Mouse (Mus musculus): ENCODE measurements around the gene Syt10. TPM values are rescaled to one million over a fixed set of nuclear protein-coding genes. Genes with fewer than 3 reads are reported as not detected.
A peak's percentile ranks its signal among the peaks of the same experiment; 100 is the strongest.
"Not testable (repeated sequence)": the region's sequence is repeated elsewhere in the genome, so short reads cannot be mapped to it uniquely, and the experiment has no call there.

Syt10 gene
- 0.12 TPM in 1 of 2 replicates, not detected in the other for polyA plus RNA-seq (2015; fragmentation: Nextera tagmentation; extraction: Ambion mirVana)

- WGBS = under 1% methylated on average over 53 of the region's 53 CpGs
- no peak within 1 kb of the TSS for H3K9ac ChIP-seq (ENCODE audit: low read length)
These were observed at the start of gene Syt10 for GRCm38 (mm10) chr15:89841364-89842017. TSS of gene Syt10 (minus strand) at chr15:89841860.

GRCm38 (mm10) chr15:89883799-89884198 lies 42.1 kb upstream of the Syt10 start:
- no peak for ATAC-seq (replicated peaks; ENCODE audit: extremely low read depth, insufficient read depth, low FRiP score)
- Histone ChIP-seq H3K4me3 (ENCODE audit: low read length) (no peak overlapping the region), H3K4me2 (ENCODE audit: low read depth, low read length) (no peak overlapping the region), H3K9me3 (replicated peaks; ENCODE audit: control insufficient read depth, low read length) (0 out of 2 replicates have a peak, but pooled peaks cover 2% of the 10 kb centered on the region), H3K36me3 (ENCODE audit: control insufficient read depth, insufficient read depth) (no peaks in the 10 kb centered on the region), H3K9ac (ENCODE audit: low read length) (no peak overlapping the region), H3K27me3 (ENCODE audit: control insufficient read depth, insufficient read depth, low read length) (no peaks in the 10 kb centered on the region), H3K4me1 (ENCODE audit: control insufficient read depth, insufficient read depth, low read length) (no peaks in the 10 kb centered on the region), H3K27ac (ENCODE audit: low read length) (no peak overlapping the region)
- 88% methylated on average over 2 of the region's 2 CpGs for WGBS

More at GRCm38 (mm10) chr15:89841364-89842017, at the start of gene Syt10:
- Histone ChIP-seq H3K9me3 (replicated peaks; ENCODE audit: control insufficient read depth, low read length) (no peaks in the 10 kb centered on the region), H3K4me1 (ENCODE audit: control insufficient read depth, insufficient read depth, low read length) (no peaks in the 10 kb centered on the region), H3K27me3 (ENCODE audit: control insufficient read depth, insufficient read depth, low read length) (peaks cover 31% of the 10 kb centered on the region), H3K4me3 (ENCODE audit: low read length) (peak within 1 kb of the TSS; percentile 45), H3K27ac (ENCODE audit: low read length) (no peak within 1 kb of the TSS), H3K4me2 (ENCODE audit: low read depth, low read length) (peak within 1 kb of the TSS; percentile 78), H3K36me3 (ENCODE audit: control insufficient read depth, insufficient read depth) (no peaks in the 10 kb centered on the region)
- ATAC-seq (replicated peaks; ENCODE audit: extremely low read depth, insufficient read depth, low FRiP score) = no peak; the same call in 1 of the 2 replicates

- no peak overlapping the region for H3K4me3 ChIP-seq (ENCODE audit: low read length)
- WGBS = 78% methylated on average over 2 of the region's 2 CpGs
- no peak for ATAC-seq (replicated peaks; ENCODE audit: extremely low read depth, insufficient read depth, low FRiP score)
These were observed 37.3 kb upstream of the Syt10 start for GRCm38 (mm10) chr15:89878981-89879380.

GRCm38 (mm10) chr15:89816098-89816497 lies 25.6 kb downstream of the Syt10 start:
- Histone ChIP-seq H3K36me3 (ENCODE audit: control insufficient read depth, insufficient read depth) (no peaks in the 10 kb centered on the region), H3K4me1 (ENCODE audit: control insufficient read depth, insufficient read depth, low read length) (no peaks in the 10 kb centered on the region), H3K9ac (ENCODE audit: low read length) (no peak overlapping the region), H3K4me3 (ENCODE audit: low read length) (no peak overlapping the region), H3K27me3 (ENCODE audit: control insufficient read depth, insufficient read depth, low read length) (no peaks in the 10 kb centered on the region), H3K9me3 (replicated peaks; ENCODE audit: control insufficient read depth, low read length) (no peaks in the 10 kb centered on the region), H3K27ac (ENCODE audit: low read length) (no peak overlapping the region), H3K4me2 (ENCODE audit: low read depth, low read length) (no peak overlapping the region)
- ATAC-seq (replicated peaks; ENCODE audit: extremely low read depth, insufficient read depth, low FRiP score) = no peak
- WGBS = 71% methylated on average over 10 of the region's 10 CpGs

More at GRCm38 (mm10) chr15:89878981-89879380, 37.3 kb upstream of the Syt10 start:
- H3K9ac ChIP-seq (ENCODE audit: low read length) = no peak overlapping the region
- 0 out of 2 replicates have a peak, but pooled peaks cover 2% of the 10 kb centered on the region for H3K9me3 ChIP-seq (replicated peaks; ENCODE audit: control insufficient read depth, low read length)
- no peak overlapping the region for H3K27ac ChIP-seq (ENCODE audit: low read length)
- no peaks in the 10 kb centered on the region for H3K36me3 ChIP-seq (ENCODE audit: control insufficient read depth, insufficient read depth)
- no peaks in the 10 kb centered on the region for H3K4me1 ChIP-seq (ENCODE audit: control insufficient read depth, insufficient read depth, low read length)
- no peaks in the 10 kb centered on the region for H3K27me3 ChIP-seq (ENCODE audit: control insufficient read depth, insufficient read depth, low read length)
- H3K4me2 ChIP-seq (ENCODE audit: low read depth, low read length) = no peak overlapping the region

GRCm38 (mm10) chr15:89804478-89804877 lies 37.2 kb downstream of the Syt10 start:
- H3K9ac ChIP-seq (ENCODE audit: low read length) = no peak overlapping the region
- 80% methylated on average over 3 of the region's 3 CpGs for WGBS
- ATAC-seq (replicated peaks; ENCODE audit: extremely low read depth, insufficient read depth, low FRiP score) = no peak

GRCm38 (mm10) chr15:89779928-89780327 lies 61.7 kb downstream of the Syt10 start:
- Histone ChIP-seq H3K9me3 (replicated peaks; ENCODE audit: control insufficient read depth, low read length) (no peaks in the 10 kb centered on the region), H3K4me3 (ENCODE audit: low read length) (no peak overlapping the region), H3K9ac (ENCODE audit: low read length) (no peak overlapping the region), H3K36me3 (ENCODE audit: control insufficient read depth, insufficient read depth) (no peaks in the 10 kb centered on the region), H3K27me3 (ENCODE audit: control insufficient read depth, insufficient read depth, low read length) (no peaks in the 10 kb centered on the region), H3K4me2 (ENCODE audit: low read depth, low read length) (no peak overlapping the region), H3K27ac (ENCODE audit: low read length) (no peak overlapping the region), H3K4me1 (ENCODE audit: control insufficient read depth, insufficient read depth, low read length) (no peaks in the 10 kb centered on the region)
- 74% methylated on average over 9 of the region's 9 CpGs for WGBS
- no peak for ATAC-seq (replicated peaks; ENCODE audit: extremely low read depth, insufficient read depth, low FRiP score)

More at GRCm38 (mm10) chr15:89804478-89804877, 37.2 kb downstream of the Syt10 start:
- no peak overlapping the region for H3K4me2 ChIP-seq (ENCODE audit: low read depth, low read length)
- no peaks in the 10 kb centered on the region for H3K36me3 ChIP-seq (ENCODE audit: control insufficient read depth, insufficient read depth)
- no peaks in the 10 kb centered on the region for H3K27me3 ChIP-seq (ENCODE audit: control insufficient read depth, insufficient read depth, low read length)
- no peaks in the 10 kb centered on the region for H3K9me3 ChIP-seq (replicated peaks; ENCODE audit: control insufficient read depth, low read length)
- no peak overlapping the region for H3K4me3 ChIP-seq (ENCODE audit: low read length)
- H3K4me1 ChIP-seq (ENCODE audit: control insufficient read depth, insufficient read depth, low read length) = no peaks in the 10 kb centered on the region
- H3K27ac ChIP-seq (ENCODE audit: low read length) = no peak overlapping the region

GRCm38 (mm10) chr15:89766016-89766415 lies 75.6 kb downstream of the Syt10 start:
- WGBS = 77% methylated on average over 9 of the region's 13 CpGs
- H3K27ac ChIP-seq (ENCODE audit: low read length); ATAC-seq (replicated peaks; ENCODE audit: extremely low read depth, insufficient read depth, low FRiP score); H3K4me2 ChIP-seq (ENCODE audit: low read depth, low read length); H3K4me1 ChIP-seq (ENCODE audit: control insufficient read depth, insufficient read depth, low read length); H3K36me3 ChIP-seq (ENCODE audit: control insufficient read depth, insufficient read depth); H3K9ac ChIP-seq (ENCODE audit: low read length); H3K9me3 ChIP-seq (replicated peaks; ENCODE audit: control insufficient read depth, low read length); H3K27me3 ChIP-seq (ENCODE audit: control insufficient read depth, insufficient read depth, low read length); H3K4me3 ChIP-seq (ENCODE audit: low read length): not testable (repeated sequence)

GRCm38 (mm10) chr15:89733611-89734010 lies 108.0 kb downstream of the Syt10 start:
- Histone ChIP-seq H3K4me2 (ENCODE audit: low read depth, low read length) (no peak overlapping the region), H3K4me3 (ENCODE audit: low read length) (no peak overlapping the region), H3K27me3 (ENCODE audit: control insufficient read depth, insufficient read depth, low read length) (no peaks in the 10 kb centered on the region), H3K27ac (ENCODE audit: low read length) (no peak overlapping the region), H3K4me1 (ENCODE audit: control insufficient read depth, insufficient read depth, low read length) (no peaks in the 10 kb centered on the region), H3K9ac (ENCODE audit: low read length) (no peak overlapping the region), H3K36me3 (ENCODE audit: control insufficient read depth, insufficient read depth) (no peaks in the 10 kb centered on the region), H3K9me3 (replicated peaks; ENCODE audit: control insufficient read depth, low read length) (no peaks in the 10 kb centered on the region)
- 68% methylated on average over 3 of the region's 3 CpGs for WGBS
- no peak for ATAC-seq (replicated peaks; ENCODE audit: extremely low read depth, insufficient read depth, low FRiP score)

Measured in heart, embryonic 16.5 days (tissue).